Mouse (Mus musculus) bone marrow, adult 2 months (tissue): Measurements from ENCODE around the gene Ovol3.

Experiments
- CTCF ChIP-seq: fragments of 200-500 bp; IDR thresholded peaks from 2 replicates; pipeline ENCODE4 v1.5.1; 2011; ENCODE audit warnings: low read length, control low read depth; ENCODE audit not compliant: control insufficient read depth, insufficient read depth
- POLR2A ChIP-seq: fragments of 200-500 bp; IDR thresholded peaks from 2 replicates; pipeline ENCODE4 v1.6.1; 2011; ENCODE audit warnings: low read depth, mild to moderate bottlenecking, control low read depth, low read length, borderline replicate concordance; ENCODE audit not compliant: control insufficient read depth

DNA sequence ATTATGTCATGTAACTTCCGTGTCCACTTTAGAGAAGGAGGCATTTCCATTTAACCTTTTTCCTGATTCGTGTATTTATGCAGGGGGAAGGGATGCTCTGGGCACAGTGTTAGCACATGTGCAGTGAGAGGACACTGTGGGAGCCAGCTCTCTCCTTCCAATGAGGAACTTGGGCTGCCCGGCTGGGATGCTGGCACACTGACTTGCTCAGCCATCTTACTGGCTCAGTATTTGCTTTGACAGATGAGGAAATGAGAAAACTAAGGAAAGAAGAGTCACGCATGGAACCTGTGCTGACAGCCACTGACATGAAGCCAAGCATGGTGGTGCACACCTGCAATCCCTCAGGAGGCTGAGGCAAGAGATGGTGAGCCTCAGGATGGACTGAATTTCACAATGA, 34.1 kb upstream of the Ovol3 start:
- TF ChIP-seq CTCF (no peak), POLR2A (no peak)
